18 mouse cellular contexts compared by ENCODE assay signal in the genomic region with DNA sequence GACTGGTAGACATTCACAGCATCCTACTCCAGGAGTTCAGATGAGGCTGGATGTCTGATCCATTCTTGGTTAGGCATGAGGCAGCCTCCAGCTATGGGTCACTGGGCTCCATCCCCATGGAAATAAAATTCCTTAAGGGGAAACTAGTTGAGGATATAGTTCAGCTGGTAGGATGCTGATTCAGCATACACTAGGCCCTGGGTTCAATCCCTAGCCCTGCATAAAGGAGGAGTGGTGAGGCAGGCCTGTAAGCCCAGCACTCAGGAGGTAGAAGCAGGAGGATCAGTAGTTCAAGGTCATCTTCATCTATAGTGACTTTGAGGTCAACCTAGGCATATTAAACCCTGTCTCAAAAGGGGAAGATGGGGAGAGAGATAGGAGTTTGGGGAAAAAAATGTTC. TPM values are rescaled to one million over a fixed set of nuclear protein-coding genes. Genes with fewer than 3 reads are reported as not detected.
"Had no signal": no experiment of that assay in that cellular context is flagged by ENCODE, and none has a peak within 500 bp of the region (broad histone marks: within the 10 kb centered on the region; RNA-seq: fewer than 3 reads in every experiment).

No protein-coding gene starts in this region.

- ATAC-seq: lung, postnatal 0 days; midbrain, embryonic 16.5 days had no signal

- H3K9ac ChIP-seq: liver, embryonic 15.5 days; lung, embryonic 15.5 days; midbrain, embryonic 12.5 days; neural tube, embryonic 12.5 days had no signal

- H3K4me2 ChIP-seq: liver, embryonic 15.5 days; lung, embryonic 15.5 days; midbrain, embryonic 12.5 days; neural tube, embryonic 12.5 days had no signal

- H3K27ac ChIP-seq: liver, embryonic 15.5 days; lung, embryonic 15.5 days; midbrain, embryonic 10.5 days; midbrain, embryonic 12.5 days; neural tube, embryonic 12.5 days had no signal

- H3K9me3 ChIP-seq: liver, embryonic 15.5 days; lung, embryonic 15.5 days; midbrain, embryonic 10.5 days; midbrain, embryonic 12.5 days; neural tube, embryonic 12.5 days had no signal

- DNase-seq: lung, adult 18-20 months; lung, postnatal 4 days; midbrain, embryonic 14.5 days; right cerebral cortex, postnatal 14 days; right cerebral cortex, postnatal 4 days; spleen, adult 18-20 months; thymus, adult 18-20 months; thymus, postnatal 14 days; thymus, postnatal 36 days had no signal

- H3K4me3 ChIP-seq: liver, embryonic 15.5 days; lung, embryonic 15.5 days; midbrain, embryonic 10.5 days; midbrain, embryonic 12.5 days; neural tube, embryonic 12.5 days had no signal

- H3K27me3 ChIP-seq: liver, embryonic 15.5 days; lung, embryonic 15.5 days; midbrain, embryonic 12.5 days; neural tube, embryonic 12.5 days had no signal

- H3K4me1 ChIP-seq: lung, embryonic 15.5 days; midbrain, embryonic 10.5 days; midbrain, embryonic 12.5 days; neural tube, embryonic 12.5 days had no signal

RNA-seq across cellular contexts. Expression of a gene that starts 16.4 kb away (rescaled TPM):
- total RNA-seq: neutrophil, adult 5-6 weeks had no signal
- polyA plus RNA-seq: midbrain, embryonic 16.5 days; small intestine, adult 2 months had no signal
